Mouse (Mus musculus) frontal cortex, adult 2 months (tissue): Measurements from ENCODE around the gene Sun1. TPM values are rescaled to one million over a fixed set of nuclear protein-coding genes. Genes with fewer than 3 reads are reported as not detected.

Experiments used
- DNase-seq, 2 experiments: peaks; one replicate each; pipeline ENCODE4 v3.0.0; 2022; ENCODE audit warnings: low spot score in 1 of 2; ENCODE audit errors: extremely low spot score in 1 of 2
- polyA plus RNA-seq: library from polyadenylated mRNA; depleted of rRNA; stranded (reverse); fragments of >200 nt; gene quantifications from 2 replicates; pipeline ENCODE4 v1.2.3, GENCODE M21; 2012; rRNA removed

Sun1 gene
- polyA plus RNA-seq, 1 experiment: 115 TPM

DNA sequence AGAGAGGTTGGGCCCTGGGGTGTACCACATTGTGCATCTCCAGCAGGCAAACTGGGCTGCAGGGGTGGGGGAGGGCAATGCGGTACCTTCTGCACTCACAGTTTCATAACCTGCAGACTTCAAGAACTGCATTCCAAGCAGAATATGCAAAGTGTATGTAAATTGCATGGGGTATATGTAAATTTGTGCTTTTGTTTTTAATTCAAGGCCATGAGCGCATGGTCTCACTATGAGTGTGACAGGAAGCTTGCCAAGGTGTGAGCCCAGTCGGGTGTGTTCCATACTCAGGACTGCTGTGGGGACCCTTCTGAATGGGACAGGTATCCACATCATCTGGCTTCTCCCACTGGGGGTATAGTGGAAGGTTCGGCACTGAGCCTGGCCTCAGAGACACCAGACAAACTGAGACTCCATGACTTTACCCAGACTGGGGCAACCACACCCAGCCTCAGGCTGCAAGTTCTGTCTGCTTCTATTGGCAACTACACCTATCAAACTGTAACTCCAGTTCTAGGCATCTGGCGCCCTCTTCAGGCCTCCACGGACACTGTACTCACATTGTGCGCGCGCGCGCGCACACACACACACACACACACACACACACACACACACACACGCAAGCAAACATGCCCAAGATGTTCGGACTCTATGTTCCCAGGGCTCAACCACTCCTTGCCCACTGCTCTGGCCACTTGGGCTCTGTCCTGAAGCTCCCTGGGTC, 83.2 kb downstream of the Sun1 start:
- DNase-seq: no peak

DNA sequence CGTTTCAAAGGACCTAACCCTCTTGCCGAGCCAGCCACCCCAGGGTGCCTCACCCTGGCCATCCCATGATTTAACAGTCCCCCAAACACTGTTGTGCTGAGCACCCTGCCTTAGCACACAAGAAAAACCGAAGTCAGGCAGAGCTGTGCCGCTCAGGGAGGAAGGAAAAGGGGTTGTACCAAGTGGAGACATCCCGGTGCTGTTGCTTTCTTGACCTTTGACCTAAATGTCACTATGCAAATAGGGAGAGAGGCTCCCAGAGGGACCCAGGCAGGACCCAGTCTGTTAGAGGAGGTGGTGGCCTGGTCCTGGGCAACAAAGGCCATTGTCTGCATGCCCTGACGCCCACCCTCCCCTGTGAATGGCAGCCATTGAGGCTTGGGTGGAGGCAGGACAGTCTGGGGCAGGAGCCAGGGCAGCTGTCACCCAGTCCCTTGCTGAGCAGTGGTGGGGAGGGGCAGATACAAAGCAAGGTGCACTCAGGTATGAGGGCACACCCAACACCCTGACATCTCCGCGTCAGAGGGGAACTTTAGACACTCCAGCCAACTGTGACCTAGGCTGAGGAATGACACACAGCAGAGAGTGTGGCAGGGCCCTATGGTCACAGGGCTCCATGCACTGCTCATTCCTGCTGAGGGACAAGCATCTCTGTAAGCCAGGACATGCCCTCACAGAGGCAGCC, 85.1 kb downstream of the Sun1 start:
- no peak for DNase-seq

DNA sequence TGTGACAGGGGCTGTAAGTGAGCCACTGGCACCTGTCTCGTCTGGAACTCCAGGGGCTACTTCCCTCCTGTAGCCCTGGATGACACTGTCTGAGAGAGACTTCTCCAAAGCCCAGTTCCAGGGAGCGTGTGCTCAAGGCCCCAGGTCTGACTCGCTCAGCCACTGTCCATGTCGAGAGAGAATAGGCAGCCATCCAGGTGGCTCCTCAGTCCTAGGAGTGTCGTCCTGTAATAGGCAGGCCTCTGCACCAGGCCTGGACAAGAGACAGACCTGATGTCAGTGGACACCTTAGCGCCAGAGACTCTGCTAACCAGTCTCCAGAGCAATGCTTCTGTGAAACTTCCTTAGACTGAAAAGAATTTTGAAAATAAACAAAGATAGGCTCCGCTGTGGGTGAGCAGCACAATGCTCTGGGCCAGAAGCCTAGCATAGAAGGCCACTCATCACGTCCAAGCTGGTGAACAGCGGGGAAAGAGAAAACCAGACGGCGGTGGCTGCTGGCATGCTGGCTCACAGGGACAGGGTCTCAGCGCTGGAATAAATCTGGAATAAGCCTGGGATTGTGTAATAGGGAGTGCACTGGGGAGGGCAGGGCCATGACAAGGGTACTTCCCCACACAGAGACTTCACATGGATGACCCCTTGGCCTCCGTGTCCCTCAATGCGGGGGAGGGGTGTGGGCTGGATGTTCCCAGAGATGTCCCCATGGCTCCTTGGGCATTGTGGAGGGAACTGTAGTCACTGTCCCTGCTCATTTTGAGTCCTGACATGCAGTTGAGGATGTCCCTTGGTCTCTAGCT, 85.9 kb downstream of the Sun1 start:
- DNase-seq: no peak

DNA sequence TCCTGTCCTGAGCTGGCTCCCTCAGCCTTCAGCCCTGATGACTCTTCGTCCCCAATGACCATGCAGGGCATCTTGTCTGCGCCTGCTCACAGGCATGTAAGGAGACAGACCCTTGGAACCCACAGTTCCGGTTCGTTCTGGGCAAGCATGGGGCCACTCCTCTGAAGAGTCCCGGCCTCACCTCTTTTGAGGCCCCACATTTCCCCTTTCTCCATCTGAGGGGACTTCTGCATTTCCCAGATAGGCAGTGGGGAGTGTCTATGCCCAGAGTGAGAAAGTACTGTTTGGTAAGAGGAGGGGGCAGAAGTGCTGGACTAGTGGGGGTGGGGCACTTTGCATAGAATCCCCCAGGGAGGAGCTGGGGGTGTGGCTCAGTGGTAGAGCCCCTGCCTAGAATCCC, 86.7 kb downstream of the Sun1 start:
- DNase-seq: no peak

DNA sequence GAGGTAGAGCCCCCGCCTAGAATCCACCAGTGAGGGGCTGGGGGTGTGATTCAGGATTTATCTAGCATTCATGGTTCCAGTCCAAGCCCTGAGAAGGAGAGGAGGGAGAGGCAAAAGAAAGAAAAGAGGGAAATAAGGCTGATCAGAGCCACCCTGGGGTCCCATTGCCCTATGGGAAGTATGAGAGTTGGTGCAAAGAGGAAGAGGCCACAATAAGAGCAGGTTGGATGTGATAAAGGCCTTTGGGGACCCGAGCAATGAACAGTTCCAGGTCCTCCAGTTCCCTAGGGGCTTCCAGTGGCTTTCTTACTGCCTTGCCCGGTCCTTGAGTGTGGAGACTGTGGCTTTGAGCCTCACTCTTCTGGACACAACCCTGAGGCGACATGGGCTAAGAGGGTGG, 87.3 kb downstream of the Sun1 start:
- DNase-seq: no peak

DNA sequence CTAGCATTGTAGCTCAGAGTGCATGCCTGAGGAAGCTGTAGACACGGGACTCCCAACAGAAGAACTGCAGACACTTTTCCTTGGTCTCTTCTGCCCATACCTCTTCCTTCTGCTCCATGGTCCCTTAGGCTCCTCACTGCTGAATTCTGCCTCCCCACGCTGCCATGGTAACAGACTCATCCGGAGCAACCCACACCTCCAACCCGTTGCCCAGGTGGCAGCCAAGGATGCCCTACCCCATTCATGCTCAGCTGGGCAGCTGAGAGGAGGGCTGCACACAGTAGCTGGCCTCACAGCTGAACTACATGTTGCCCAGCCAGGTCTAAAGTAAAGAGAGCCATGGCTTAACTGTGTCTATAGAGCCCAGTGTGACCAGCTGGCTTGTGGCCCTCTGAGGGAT, 88.2 kb downstream of the Sun1 start:
- no peak for DNase-seq

DNA sequence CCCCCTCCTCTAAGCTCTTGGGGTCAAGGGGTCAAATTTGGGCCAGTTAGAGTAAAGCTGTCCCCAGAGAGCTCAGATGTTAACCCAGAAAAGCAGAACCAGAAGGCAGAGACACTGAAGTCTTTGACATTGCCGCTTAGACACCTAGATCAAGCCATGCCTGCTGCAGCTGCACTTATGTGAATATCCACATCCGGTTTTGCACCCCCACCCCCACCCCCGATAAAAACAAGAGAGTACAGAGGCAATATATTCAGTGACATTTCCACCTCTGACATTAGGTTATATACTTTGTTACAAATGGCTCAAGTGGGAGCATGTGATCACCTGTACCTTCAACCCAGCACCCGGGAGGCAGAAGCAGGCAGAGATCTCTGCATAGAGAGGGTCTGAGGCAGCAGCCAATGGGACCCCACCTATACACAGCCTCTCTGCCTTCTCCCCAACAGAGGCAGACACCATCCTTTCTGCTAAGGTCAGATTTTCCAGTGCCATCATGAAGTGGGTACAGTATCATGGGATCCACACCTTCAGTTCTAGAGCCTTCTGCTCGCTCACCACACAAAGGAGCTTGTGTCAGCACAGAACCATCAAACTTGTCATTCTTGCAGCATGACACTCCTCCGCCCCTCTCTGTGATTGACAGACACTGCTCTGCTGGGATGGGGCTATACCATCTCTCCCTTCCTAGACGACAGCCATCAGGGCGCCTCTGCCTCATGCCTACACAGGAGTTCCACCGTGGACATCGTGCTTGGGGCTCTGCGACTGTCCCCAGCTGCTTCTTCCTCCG, 90.2 kb downstream of the Sun1 start:
- DNase-seq: no peak

DNA sequence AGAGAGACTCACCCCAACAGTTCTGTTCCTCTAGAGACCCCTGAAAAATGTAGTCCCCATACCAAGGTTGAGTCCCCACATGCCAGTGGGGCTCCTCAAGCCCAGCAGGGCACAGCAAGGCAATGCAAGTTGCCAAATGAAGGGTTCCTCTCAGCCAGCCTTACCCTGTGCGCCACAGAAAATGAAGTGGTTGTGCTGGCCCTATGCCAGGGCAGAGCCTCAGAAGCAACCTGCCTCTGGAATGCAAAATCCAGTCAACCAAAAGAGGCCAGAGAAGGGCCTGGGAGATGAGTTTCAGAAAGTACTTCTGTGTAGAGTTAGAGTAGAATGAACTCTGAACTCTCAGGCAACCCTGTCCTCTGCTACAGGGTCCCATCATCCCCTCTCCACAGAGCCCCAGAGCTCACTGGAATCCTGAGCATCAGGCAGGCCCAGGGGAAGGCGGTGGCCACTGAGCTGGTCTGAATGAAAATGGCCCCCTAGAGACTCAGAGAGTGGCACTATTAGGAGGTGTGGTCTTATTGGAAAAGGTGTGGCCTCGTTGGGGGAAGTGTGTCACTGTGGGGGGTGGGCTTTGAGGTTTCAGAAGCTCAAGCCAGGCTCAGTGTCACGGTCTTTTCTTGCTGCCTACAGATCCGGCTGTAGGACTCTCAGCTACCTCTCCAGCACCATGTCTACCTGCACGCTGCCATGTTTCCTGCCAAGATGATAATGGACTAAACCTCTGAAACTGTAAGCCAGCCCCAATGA, 91.5 kb downstream of the Sun1 start:
- no peak for DNase-seq

DNA sequence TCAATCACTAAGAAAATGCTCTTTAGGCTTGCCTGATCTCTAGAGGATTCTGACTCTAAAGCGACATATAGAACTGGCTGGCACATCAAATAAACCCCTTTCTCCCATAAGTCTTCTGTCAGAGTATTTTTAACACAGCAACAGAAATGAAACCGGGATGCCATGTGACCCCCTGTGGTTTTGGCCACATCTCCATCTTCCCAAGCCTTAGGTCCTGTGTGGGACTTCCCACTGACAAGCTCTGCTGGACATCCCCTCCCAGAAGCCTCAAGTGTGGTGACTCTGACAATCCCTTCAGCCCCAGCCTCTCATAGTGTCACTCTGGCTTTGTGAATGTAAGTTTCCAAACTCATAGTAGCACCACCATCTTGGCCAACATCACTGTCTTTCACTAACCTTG, 93.7 kb downstream of the Sun1 start:
- no peak for DNase-seq

DNA sequence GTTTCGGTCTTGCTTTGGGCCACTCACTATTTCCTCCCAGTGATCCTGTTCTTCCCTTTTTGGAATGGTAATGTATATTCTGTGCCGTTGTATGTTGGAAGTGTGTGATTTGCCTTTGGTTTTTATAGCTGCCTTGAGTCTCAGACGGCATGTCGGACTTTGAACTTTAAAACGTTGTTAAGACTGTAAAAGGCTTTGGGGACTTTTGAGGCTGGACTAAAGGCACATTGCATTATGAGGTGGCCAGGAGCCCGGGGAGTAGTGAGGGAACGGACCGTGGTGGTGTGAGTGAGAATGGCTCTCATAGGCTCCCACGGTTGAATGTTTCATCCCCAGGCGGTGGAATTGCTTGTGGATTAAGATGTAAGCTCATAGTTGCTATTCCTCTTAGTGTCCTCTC, 96.7 kb downstream of the Sun1 start:
- no peak for DNase-seq

DNA sequence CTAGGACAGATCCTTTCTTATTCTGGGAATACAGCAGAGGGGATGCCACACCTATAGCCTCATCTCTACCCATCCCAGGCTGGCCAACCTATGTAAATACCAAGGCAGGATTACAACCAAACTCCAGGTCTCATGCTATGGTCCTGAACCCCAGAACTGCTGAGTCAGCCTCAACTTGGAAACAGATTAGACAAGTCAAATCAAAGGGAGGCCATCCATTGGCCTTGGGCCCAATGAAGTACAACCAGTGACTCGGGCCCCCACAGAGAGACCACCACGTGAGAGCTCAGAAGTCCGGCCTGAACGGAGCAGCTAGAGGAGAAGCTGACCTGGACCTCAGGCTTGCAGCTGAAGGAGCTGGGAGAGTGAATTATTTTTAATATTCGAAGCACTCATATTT, 97.3 kb downstream of the Sun1 start:
- DNase-seq: no peak

Other genes with a start within 250 kb of the Sun1 start
- gene Pdgfa, start 203.3 kb upstream of the Sun1 start, polyA plus RNA-seq: 34.6 and 43.0 TPM in 2 replicates
- 752 and 764 TPM in 2 replicates for gene Prkar1b, start 50.6 kb upstream of the Sun1 start, polyA plus RNA-seq
- gene Dnaaf5, start 50.4 kb upstream of the Sun1 start, polyA plus RNA-seq: 7.0 and 7.2 TPM in 2 replicates
- 81.8 and 91.6 TPM in 2 replicates for gene Get4, start 51.7 kb downstream of the Sun1 start, polyA plus RNA-seq
- 178 and 201 TPM in 2 replicates for gene Adap1, start 125.0 kb downstream of the Sun1 start, polyA plus RNA-seq
- gene Cox19, start 150.8 kb downstream of the Sun1 start, polyA plus RNA-seq: 93.5 and 97.3 TPM in 2 replicates
- gene Cyp2w1, start 152.0 kb downstream of the Sun1 start, polyA plus RNA-seq: not detected in 2 replicates
- 12.0 and 15.2 TPM in 2 replicates for gene Gpr146, start 177.1 kb downstream of the Sun1 start, polyA plus RNA-seq
- 0.42 and 0.44 TPM in 2 replicates for gene C130050O18Rik, start 204.6 kb downstream of the Sun1 start, polyA plus RNA-seq
- 4.7 and 5.7 TPM in 2 replicates for gene Gper1, start 222.5 kb downstream of the Sun1 start, polyA plus RNA-seq